14 mouse cellular contexts compared by ENCODE assay signal in genomic region chr10:130096104-130096503, GRCm38 (mm10). TPM values are rescaled to one million over a fixed set of nuclear protein-coding genes. Genes with fewer than 3 reads are reported as not detected.
DNase-seq lines count a peak whose midpoint lies in the region; ATAC-seq and TF ChIP-seq lines count a peak whose summit lies in the region.
"Had no signal": no experiment of that assay in that cellular context is flagged by ENCODE, and none has a peak within 500 bp of the region (broad histone marks: within the 10 kb centered on the region; RNA-seq: fewer than 3 reads in every experiment).

No protein-coding gene starts in this region.

- no peak overlapping the region for H3K4me3 ChIP-seq in embryonic facial prominence, embryonic 11.5 days (ENCODE audit: low read depth, low read length)
- no peak overlapping the region for H3K4me3 ChIP-seq in embryonic facial prominence, embryonic 10.5 days
- no peak overlapping the region for H3K4me3 ChIP-seq in liver, adult 2 months (ENCODE audit: insufficient read depth, low read depth, low read length)
- no peak overlapping the region for H3K4me3 ChIP-seq in liver, embryonic 11.5 days (ENCODE audit: low read depth, low read length)
- H3K4me3 ChIP-seq in gastrocnemius, adult 2 months = no peak overlapping the region
- H3K4me3 ChIP-seq: embryonic facial prominence, embryonic 15.5 days; limb, embryonic 12.5 days had no signal

- intact Hi-C loops in gastrocnemius, adult 2 months (cut with DNase I) = no loop called here

- H3K9me3 ChIP-seq in embryonic facial prominence, embryonic 11.5 days (replicated peaks; ENCODE audit: control insufficient read depth, low read length) = no peaks in the 10 kb centered on the region
- H3K9me3 ChIP-seq in embryonic facial prominence, embryonic 10.5 days = no peaks in the 10 kb centered on the region
- H3K9me3 ChIP-seq in liver, embryonic 11.5 days (ENCODE audit: control insufficient read depth, low read length) = no peaks in the 10 kb centered on the region
- H3K9me3 ChIP-seq: embryonic facial prominence, embryonic 15.5 days; limb, embryonic 12.5 days had no signal

- no peak for TF ChIP-seq POLR2A in liver, adult 2 months (IDR thresholded peaks at IDR 0.05; ENCODE audit: extremely low read depth, insufficient read depth, low read length)

- no peaks in the 10 kb centered on the region for H3K79me2 ChIP-seq in liver, adult 2 months (ENCODE audit: control insufficient read depth, insufficient read depth, low read length)

- no peak overlapping the region for H3K4me2 ChIP-seq in embryonic facial prominence, embryonic 11.5 days (ENCODE audit: low read depth, low read length)
- no peak overlapping the region for H3K4me2 ChIP-seq in liver, embryonic 11.5 days
- H3K4me2 ChIP-seq: embryonic facial prominence, embryonic 15.5 days; limb, embryonic 12.5 days had no signal

- DNase-seq in embryonic facial prominence, embryonic 11.5 days (ENCODE audit: low spot score) = peak; percentile 19
- DNase-seq in embryonic facial prominence, embryonic 10.5 days (ENCODE audit: low spot score) = no peak
- peak; percentile 8 for DNase-seq in liver, adult 2 months (ENCODE audit: extremely low read depth, low read depth, low spot score)
- no peak for DNase-seq in liver, embryonic 11.5 days (ENCODE audit: low spot score)
- peak; percentile 5 for DNase-seq in Muller cell, postnatal 12 days (ENCODE audit: inconsistent ontology term)
- DNase-seq in induced T-regulatory cell, adult 2 months (ENCODE audit: low read depth) = peak; percentile 23
- no peak for DNase-seq in gastrocnemius, adult 2 months
- DNase-seq: kidney, adult 11 months; lung, postnatal 36 days had no signal

- no peak for ATAC-seq in embryonic facial prominence, embryonic 11.5 days (replicated peaks; ENCODE audit: insufficient number of reproducible peaks, low FRiP score, low TSS enrichment, low read depth)
- no peak for ATAC-seq in liver, embryonic 11.5 days (replicated peaks; ENCODE audit: low FRiP score)
- no peak for ATAC-seq in erythroid progenitor cell, adult 5-6 weeks (replicated peaks; ENCODE audit: low FRiP score, poor library complexity, severe bottlenecking)

- H3K27ac ChIP-seq in embryonic facial prominence, embryonic 11.5 days (replicated peaks; ENCODE audit: low read depth, low read length) = no peak overlapping the region
- no peak overlapping the region for H3K27ac ChIP-seq in embryonic facial prominence, embryonic 10.5 days (replicated peaks)
- H3K27ac ChIP-seq in liver, adult 2 months (replicated peaks; ENCODE audit: insufficient read depth, low read depth, low read length) = no peak overlapping the region
- H3K27ac ChIP-seq in liver, embryonic 11.5 days (ENCODE audit: low read depth, low read length) = no peak overlapping the region
- H3K27ac ChIP-seq in gastrocnemius, adult 2 months = no peak overlapping the region
- H3K27ac ChIP-seq: embryonic facial prominence, embryonic 15.5 days; limb, embryonic 12.5 days had no signal

- H3K36me3 ChIP-seq in embryonic facial prominence, embryonic 11.5 days (replicated peaks; ENCODE audit: control insufficient read depth, insufficient read depth, low read depth, low read length) = no peaks in the 10 kb centered on the region
- H3K36me3 ChIP-seq in embryonic facial prominence, embryonic 10.5 days (replicated peaks) = no peaks in the 10 kb centered on the region
- H3K36me3 ChIP-seq in liver, adult 2 months (ENCODE audit: control insufficient read depth, insufficient read depth, low read length) = no peaks in the 10 kb centered on the region
- H3K36me3 ChIP-seq in liver, embryonic 11.5 days (ENCODE audit: control insufficient read depth, insufficient read depth, low read length) = no peaks in the 10 kb centered on the region
- H3K36me3 ChIP-seq: embryonic facial prominence, embryonic 15.5 days; limb, embryonic 12.5 days had no signal

- H3K4me1 ChIP-seq in embryonic facial prominence, embryonic 11.5 days (ENCODE audit: control insufficient read depth, insufficient read depth, low read length) = no peaks in the 10 kb centered on the region
- no peaks in the 10 kb centered on the region for H3K4me1 ChIP-seq in embryonic facial prominence, embryonic 10.5 days
- H3K4me1 ChIP-seq in liver, adult 2 months (ENCODE audit: control insufficient read depth, insufficient read depth, low read length) = no peaks in the 10 kb centered on the region
- no peaks in the 10 kb centered on the region for H3K4me1 ChIP-seq in liver, embryonic 11.5 days (replicated peaks; ENCODE audit: control insufficient read depth, insufficient read depth, low read length)
- H3K4me1 ChIP-seq: embryonic facial prominence, embryonic 15.5 days; limb, embryonic 12.5 days had no signal

- H3K9ac ChIP-seq in embryonic facial prominence, embryonic 11.5 days (replicated peaks; ENCODE audit: low read length) = no peak overlapping the region
- no peak overlapping the region for H3K9ac ChIP-seq in liver, adult 2 months (ENCODE audit: low read depth, low read length)
- no peak overlapping the region for H3K9ac ChIP-seq in liver, embryonic 11.5 days (ENCODE audit: low read depth, low read length)
- H3K9ac ChIP-seq: embryonic facial prominence, embryonic 15.5 days; limb, embryonic 12.5 days had no signal

- no peaks in the 10 kb centered on the region for H3K27me3 ChIP-seq in embryonic facial prominence, embryonic 11.5 days (ENCODE audit: control insufficient read depth, insufficient read depth, low read length)
- H3K27me3 ChIP-seq in embryonic facial prominence, embryonic 10.5 days (replicated peaks; ENCODE audit: low read depth, poor library complexity, severe bottlenecking) = no peaks in the 10 kb centered on the region
- no peaks in the 10 kb centered on the region for H3K27me3 ChIP-seq in liver, adult 2 months (ENCODE audit: control insufficient read depth, insufficient read depth, low read length)
- H3K27me3 ChIP-seq in liver, embryonic 11.5 days (replicated peaks; ENCODE audit: control insufficient read depth, insufficient read depth, low read length) = no peaks in the 10 kb centered on the region
- H3K27me3 ChIP-seq: embryonic facial prominence, embryonic 15.5 days; limb, embryonic 12.5 days had no signal

- no peak for TF ChIP-seq CTCF in liver, adult 2 months (IDR thresholded peaks at IDR 0.05; ENCODE audit: low read depth, low read length)
- TF ChIP-seq CTCF in gastrocnemius, adult 2 months (IDR thresholded peaks at IDR 0.05) = no peak

RNA-seq across cellular contexts. Expression of gene Olfr823, which starts 19.1 kb away (rescaled TPM):
- polyA plus RNA-seq in embryonic facial prominence, embryonic 11.5 days (2014; fragmentation: Nextera tagmentation; extraction: Ambion mirVana) = not detected in 2 replicates
- polyA plus RNA-seq in embryonic facial prominence, embryonic 10.5 days (2016; fragmentation: Nextera tagmentation; extraction: Ambion mirVana) = not detected in 2 replicates
- not detected in 2 replicates for total RNA-seq in liver, adult 2 months (2014; rRNA removed)
- polyA plus RNA-seq in liver, adult 2 months (2012; rRNA removed) = not detected in 2 replicates
- not detected in 2 replicates for polyA plus RNA-seq in liver, embryonic 11.5 days (2014; fragmentation: Nextera tagmentation; extraction: Ambion mirVana)
- total RNA-seq in gastrocnemius, adult 2 months (2021) = not detected
- total RNA-seq in erythroid progenitor cell, adult 5-6 weeks (2015; ENCODE audit: low replicate concordance) = not detected in 2 replicates
- total RNA-seq in erythroid progenitor cell, adult 5-6 weeks (2017; ENCODE audit: low replicate concordance) = not detected in 2 replicates
- polyA plus RNA-seq: embryonic facial prominence, embryonic 15.5 days; heart, embryonic 14.5 days; limb, embryonic 12.5 days; spleen, adult 2 months had no signal

RNA-seq across cellular contexts. Expression of gene Olfr822, which starts 25.1 kb away (rescaled TPM):
- not detected in 2 replicates for polyA plus RNA-seq in embryonic facial prominence, embryonic 11.5 days (2014; fragmentation: Nextera tagmentation; extraction: Ambion mirVana)
- not detected in 2 replicates for polyA plus RNA-seq in embryonic facial prominence, embryonic 10.5 days (2016; fragmentation: Nextera tagmentation; extraction: Ambion mirVana)
- not detected in 2 replicates for total RNA-seq in liver, adult 2 months (2014; rRNA removed)
- not detected in 2 replicates for polyA plus RNA-seq in liver, adult 2 months (2012; rRNA removed)
- polyA plus RNA-seq in liver, embryonic 11.5 days (2014; fragmentation: Nextera tagmentation; extraction: Ambion mirVana) = not detected in 2 replicates
- not detected for total RNA-seq in gastrocnemius, adult 2 months (2021)
- total RNA-seq in erythroid progenitor cell, adult 5-6 weeks (2015; ENCODE audit: low replicate concordance) = not detected in 2 replicates
- total RNA-seq in erythroid progenitor cell, adult 5-6 weeks (2017; ENCODE audit: low replicate concordance) = not detected in 2 replicates
- polyA plus RNA-seq: heart, embryonic 14.5 days; limb, embryonic 12.5 days; spleen, adult 2 months had no signal

RNA-seq across cellular contexts. Expression of gene Olfr824, which starts 33.7 kb away (rescaled TPM):
- not detected in 2 replicates for polyA plus RNA-seq in embryonic facial prominence, embryonic 11.5 days (2014; fragmentation: Nextera tagmentation; extraction: Ambion mirVana)
- not detected in 2 replicates for polyA plus RNA-seq in embryonic facial prominence, embryonic 10.5 days (2016; fragmentation: Nextera tagmentation; extraction: Ambion mirVana)
- not detected in 2 replicates for total RNA-seq in liver, adult 2 months (2014; rRNA removed)
- polyA plus RNA-seq in liver, adult 2 months (2012; rRNA removed) = not detected in 2 replicates
- polyA plus RNA-seq in liver, embryonic 11.5 days (2014; fragmentation: Nextera tagmentation; extraction: Ambion mirVana) = not detected in 2 replicates
- not detected for total RNA-seq in gastrocnemius, adult 2 months (2021)
- total RNA-seq in erythroid progenitor cell, adult 5-6 weeks (2015; ENCODE audit: low replicate concordance) = not detected in 2 replicates
- total RNA-seq in erythroid progenitor cell, adult 5-6 weeks (2017; ENCODE audit: low replicate concordance) = not detected in 2 replicates
- polyA plus RNA-seq: embryonic facial prominence, embryonic 15.5 days; heart, embryonic 14.5 days; limb, embryonic 12.5 days; spleen, adult 2 months had no signal

Comparison
In these comparisons a context has a peak if more than half of its experiments do, and no peak if none do; other contexts are left out.
1. DNase-seq: peak in embryonic facial prominence, embryonic 11.5 days (single experiment), liver, adult 2 months (single experiment), Muller cell, postnatal 12 days (single experiment) and induced T-regulatory cell, adult 2 months (single experiment); none in embryonic facial prominence, embryonic 10.5 days (single experiment), liver, embryonic 11.5 days (single experiment) and gastrocnemius, adult 2 months (single experiment).